Mouse (Mus musculus) MEL (cell line): Measurements from ENCODE around the gene Gm8206.
"Not testable (repeated sequence)": the region's sequence is repeated elsewhere in the genome, so short reads cannot be mapped to it uniquely, and the experiment has no call there.

Experiments used
- CHD2 ChIP-seq: IDR thresholded peaks from 2 replicates; pipeline ENCODE4 v1.6.1; 2011; ENCODE audit warnings: low read length, improper control_type of control experiment
- CTCF ChIP-seq, 3 experiments: IDR thresholded peaks in 2 of 3; conservative IDR thresholded peaks in 1 of 3; 2 replicates each; pipeline ENCODE4 v1.5.1; 2011 to 2012; ENCODE audit warnings: low read length in 3 of 3, low read depth in 2 of 3, mild to moderate bottlenecking in 2 of 3, improper control_type of control experiment in 1 of 3, inconsistent platforms in 1 of 3, mixed read lengths in 1 of 3, moderate library complexity in 1 of 3; ENCODE audit not compliant: control insufficient read depth in 1 of 3, insufficient read depth in 1 of 3, poor library complexity in 1 of 3, severe bottlenecking in 1 of 3
- ETS1 ChIP-seq: IDR thresholded peaks from 2 replicates; pipeline ENCODE4 v1.6.1; 2012; ENCODE audit warnings: low read depth, mild to moderate bottlenecking, inconsistent platforms, low read length, improper control_type of control experiment, moderate library complexity
- GABPA ChIP-seq: IDR thresholded peaks from 2 replicates; pipeline ENCODE4 v1.6.1; 2012; ENCODE audit warnings: low read depth, mild to moderate bottlenecking, inconsistent platforms, low read length, improper control_type of control experiment, moderate library complexity
- POLR2A ChIP-seq, 2 experiments: IDR thresholded peaks; 2 replicates each; pipeline ENCODE4 v1.6.1; 2011 to 2012; ENCODE audit warnings: low read length in 2 of 2, mild to moderate bottlenecking in 2 of 2, control low read depth in 1 of 2, improper control_type of control experiment in 1 of 2, low read depth in 1 of 2, moderate library complexity in 1 of 2; ENCODE audit not compliant: control insufficient read depth in 1 of 2, insufficient read depth in 1 of 2, poor library complexity in 1 of 2
- POLR2AphosphoS5 ChIP-seq: IDR thresholded peaks from 2 replicates; pipeline ENCODE4 v1.6.1; 2012; ENCODE audit warnings: low read depth, borderline replicate concordance, mild to moderate bottlenecking, inconsistent platforms, low read length, moderate library complexity, mixed read lengths
- RAD21 ChIP-seq: IDR thresholded peaks from 2 replicates; pipeline ENCODE4 v1.6.1; 2011; ENCODE audit warnings: mild to moderate bottlenecking, low read depth, low read length, improper control_type of control experiment
- USF2 ChIP-seq, 2 experiments: IDR thresholded peaks; 2 replicates each; pipeline ENCODE4 v1.6.1; 2011 to 2012; ENCODE audit warnings: improper control_type of control experiment in 2 of 2, low read length in 2 of 2, borderline replicate concordance in 1 of 2, inconsistent platforms in 1 of 2, low read depth in 1 of 2, mild to moderate bottlenecking in 1 of 2; ENCODE audit not compliant: insufficient read depth in 1 of 2
- ZC3H11A ChIP-seq: IDR thresholded peaks from 2 replicates; pipeline ENCODE4 v1.6.1; 2012; ENCODE audit warnings: low read depth, mild to moderate bottlenecking, inconsistent platforms, low read length, improper control_type of control experiment
- ZMIZ1 ChIP-seq: IDR thresholded peaks from 2 replicates; pipeline ENCODE4 v1.6.1; 2012; ENCODE audit warnings: low read depth, mild to moderate bottlenecking, inconsistent platforms, low read length, improper control_type of control experiment, moderate library complexity

- TF ChIP-seq ETS1; CTCF (IDR thresholded peaks at IDR 0.05 in 2 of 3, conservative IDR thresholded peaks at IDR 0.05 in 1 of 3; ENCODE audit: control insufficient read depth in 1 of 3, insufficient read depth in 1 of 3, low read depth in 2 of 3, low read length in 3 of 3, poor library complexity in 1 of 3, severe bottlenecking in 1 of 3); RAD21; CHD2; ZMIZ1; USF2 (IDR thresholded peaks at IDR 0.05; ENCODE audit: borderline replicate concordance in 1 of 2, insufficient read depth in 1 of 2, low read depth in 1 of 2, low read length in 2 of 2); GABPA; POLR2A (IDR thresholded peaks at IDR 0.05; ENCODE audit: control insufficient read depth in 1 of 2, insufficient read depth in 1 of 2, low read depth in 1 of 2, low read length in 2 of 2, poor library complexity in 1 of 2); POLR2AphosphoS5; ZC3H11A: not testable (repeated sequence)
These were observed 32.0 kb upstream of the Gm8206 start, which contains the start of gene Gm3476 for GRCm38 (mm10) chr14:6125707-6126106.
